Mouse (Mus musculus): ENCODE results near the gene Psmd12. TPM values are rescaled to one million over a fixed set of nuclear protein-coding genes. Genes with fewer than 3 reads are reported as not detected.

Gene Psmd12
- total and polyA plus RNA-seq, 3 experiments = 139 to 437 (median 149) TPM

GRCm38 (mm10) chr11:107469031-107469522 is 10.2 kb upstream of the Psmd12 start (continued):
- TF ChIP-seq MYC (IDR thresholded peaks at IDR 0.05; ENCODE audit: low read depth, low read length) (no peak), UBTF (IDR thresholded peaks at IDR 0.05; ENCODE audit: borderline replicate concordance, insufficient read depth, low read depth, low read length) (no peak), ZKSCAN1 (IDR thresholded peaks at IDR 0.05; ENCODE audit: low read depth, low read length) (no peak), SMC3 (IDR thresholded peaks at IDR 0.05; ENCODE audit: low read depth, low read length) (peak; percentile 83), KAT2A (conservative IDR thresholded peaks at IDR 0.05; ENCODE audit: low read depth, low read length) (no peak), JUND (IDR thresholded peaks at IDR 0.05; ENCODE audit: low read depth, low read length) (no peak), CHD1 (IDR thresholded peaks at IDR 0.05; ENCODE audit: low read depth, low read length) (no peak), MAFK (IDR thresholded peaks at IDR 0.05; ENCODE audit: borderline replicate concordance, low read depth, low read length) (no peak), POLR2A (IDR thresholded peaks at IDR 0.05; ENCODE audit: control insufficient read depth in 1 of 2, insufficient read depth in 1 of 2, low read depth in 1 of 2, low read length in 2 of 2, poor library complexity in 1 of 2) (no peak; a peak in 2 of 4 replicates)

- H3K4me1 ChIP-seq (ENCODE audit: control insufficient read depth in 1 of 2, insufficient read depth in 2 of 2, low read length in 2 of 2) = peaks cover 19 to 31% of the 10 kb centered on the region in 2 experiments
- TF ChIP-seq SIN3A (IDR thresholded peaks at IDR 0.05; ENCODE audit: low read length) (peak; percentile 10; the same call in 1 of the 2 replicates), MYB (IDR thresholded peaks at IDR 0.05; ENCODE audit: low read depth, low read length) (no peak), E2F4 (IDR thresholded peaks at IDR 0.05; ENCODE audit: borderline replicate concordance, low read depth, low read length) (no peak), USF2 (IDR thresholded peaks at IDR 0.05; ENCODE audit: borderline replicate concordance in 1 of 2, insufficient read depth in 1 of 2, low read depth in 1 of 2, low read length in 2 of 2) (no peak), USF1 (IDR thresholded peaks at IDR 0.05; ENCODE audit: low read depth, low read length) (no peak), RCOR1 (IDR thresholded peaks at IDR 0.05; ENCODE audit: low read depth, low read length) (no peak), ZC3H11A (IDR thresholded peaks at IDR 0.05; ENCODE audit: low read depth, low read length) (no peak), HCFC1 (IDR thresholded peaks at IDR 0.05; ENCODE audit: low read depth, low read length) (peak; percentile 33; the same call in 1 of the 2 replicates), POLR2A (IDR thresholded peaks at IDR 0.05; ENCODE audit: control insufficient read depth in 1 of 2, insufficient read depth in 1 of 2, low read depth in 1 of 2, low read length in 2 of 2, poor library complexity in 1 of 2) (peak in 1 of 2 experiments; percentile 56; a peak in 1 of 4 replicates), MYC (IDR thresholded peaks at IDR 0.05; ENCODE audit: low read depth, low read length) (no peak), MAFK (IDR thresholded peaks at IDR 0.05; ENCODE audit: borderline replicate concordance, low read depth, low read length) (no peak), MAZ (IDR thresholded peaks at IDR 0.05; ENCODE audit: low read depth, low read length) (no peak; the same call in 1 of the 2 replicates), EP300 (IDR thresholded peaks at IDR 0.05; ENCODE audit: low read depth in 1 of 2, low read length in 2 of 2) (no peak), RAD21 (IDR thresholded peaks at IDR 0.05; ENCODE audit: low read depth, low read length) (no peak), TAL1 (IDR thresholded peaks at IDR 0.05; ENCODE audit: low read length) (no peak), ETS1 (IDR thresholded peaks at IDR 0.05; ENCODE audit: low read depth, low read length) (peak; percentile 26), ZKSCAN1 (IDR thresholded peaks at IDR 0.05; ENCODE audit: low read depth, low read length) (no peak), CTCF (IDR thresholded peaks at IDR 0.05 in 2 of 3, conservative IDR thresholded peaks at IDR 0.05 in 1 of 3; ENCODE audit: control insufficient read depth in 1 of 3, insufficient read depth in 1 of 3, low read depth in 2 of 3, low read length in 3 of 3, poor library complexity in 1 of 3, severe bottlenecking in 1 of 3) (0 out of 6 replicates have a peak, but pooled peaks of 1 of the 3 experiments have one; percentile 1), TBP (IDR thresholded peaks at IDR 0.05; ENCODE audit: low read depth, low read length) (no peak), CHD2 (IDR thresholded peaks at IDR 0.05; ENCODE audit: low read length) (no peak), JUND (IDR thresholded peaks at IDR 0.05; ENCODE audit: low read depth, low read length) (no peak), GABPA (IDR thresholded peaks at IDR 0.05; ENCODE audit: low read depth, low read length) (no peak), KAT2A (conservative IDR thresholded peaks at IDR 0.05; ENCODE audit: low read depth, low read length) (no peak), GATA1 (IDR thresholded peaks at IDR 0.05; ENCODE audit: low read depth, low read length) (no peak), BHLHE40 (IDR thresholded peaks at IDR 0.05; ENCODE audit: borderline replicate concordance, low read depth, low read length) (no peak), MAX (IDR thresholded peaks at IDR 0.05; ENCODE audit: low read length) (peak; percentile 16), POLR2AphosphoS2 (IDR thresholded peaks at IDR 0.05; ENCODE audit: low read length) (peak; percentile 45; the same call in 1 of the 2 replicates), MEF2A (IDR thresholded peaks at IDR 0.05; ENCODE audit: extremely low read depth, insufficient replicate concordance, low read depth, low read length, poor library complexity, severe bottlenecking) (no peak)
Observed at GRCm38 (mm10) chr11:107469523-107470371, 9.5 kb upstream of the Psmd12 start.

More at GRCm38 (mm10) chr11:107469523-107470371, 9.5 kb upstream of the Psmd12 start:
- H3K36me3 ChIP-seq (ENCODE audit: control insufficient read depth in 1 of 2, insufficient read depth in 2 of 2, low read length in 2 of 2) = peaks cover 0 to 34% of the 10 kb centered on the region in 2 experiments; a peak in 2 of 4 replicates
- peak overlapping the region; percentile 99 for H3K27ac ChIP-seq (ENCODE audit: control insufficient read depth, low read depth, low read length)
- peak; percentile 81 for DNase-seq (ENCODE audit: low read depth, low spot score)
- H3K9me3 ChIP-seq (replicated peaks; ENCODE audit: insufficient read depth, low read length) = no peaks in the 10 kb centered on the region
- peak overlapping the region; percentile 88 to 89 for H3K4me3 ChIP-seq (ENCODE audit: control insufficient read depth in 1 of 2, insufficient read depth in 1 of 2, low read depth in 2 of 2, low read length in 2 of 2)
- no peaks in the 10 kb centered on the region for H3K27me3 ChIP-seq (ENCODE audit: control insufficient read depth in 1 of 2, insufficient read depth in 2 of 2, low read length in 2 of 2)
- H3K79me2 ChIP-seq (ENCODE audit: control insufficient read depth, insufficient read depth, low read length, poor library complexity) = peaks cover 51% of the 10 kb centered on the region
- H3K9ac ChIP-seq (ENCODE audit: control insufficient read depth, low read depth, low read length, poor library complexity, severe bottlenecking) = peak overlapping the region; percentile 93
